Mouse (Mus musculus): ENCODE results near the gene Isg20l2.
A peak's percentile ranks its signal among the peaks of the same experiment; 100 is the strongest.

Gene Isg20l2

DNA sequence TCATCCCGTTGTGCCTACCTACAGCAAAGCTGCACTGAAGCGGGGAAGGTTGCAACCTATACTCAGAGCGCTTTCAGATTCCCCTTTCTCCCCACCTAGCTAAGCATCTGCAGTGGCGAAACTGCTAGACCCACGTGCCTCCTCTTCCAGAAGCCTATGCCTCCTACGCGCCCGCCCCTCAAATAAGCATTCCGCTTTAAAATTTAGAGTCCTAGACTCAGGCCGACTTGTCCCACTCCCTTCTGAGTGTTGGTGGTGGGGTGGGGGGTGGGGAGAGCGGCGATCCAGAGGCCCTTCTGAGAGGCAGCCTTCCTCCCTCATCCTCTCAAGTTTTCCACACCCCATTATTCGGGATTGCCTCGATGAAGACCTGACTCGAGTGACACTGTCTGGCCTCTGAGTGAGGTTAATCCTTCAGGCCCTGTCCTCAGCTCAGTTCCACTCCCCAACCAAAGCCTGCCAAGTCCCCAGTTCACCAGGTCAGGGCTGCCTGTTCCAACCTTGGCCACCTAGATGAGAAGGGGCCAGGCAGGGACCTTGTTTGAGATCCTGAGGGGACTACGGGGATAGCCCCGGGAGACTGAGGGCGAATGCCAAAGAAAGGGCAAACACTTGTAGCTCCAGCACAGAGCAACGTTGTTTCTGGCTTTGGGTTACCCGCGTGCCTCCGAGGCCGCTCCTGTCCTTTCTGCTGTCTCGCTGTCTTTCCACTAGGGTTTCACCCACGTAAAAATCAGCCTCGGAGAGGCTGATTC lies 17.1 kb downstream of the Isg20l2 start:
- DNase-seq (ENCODE audit: low spot score): no peak

GRCm38 (mm10) chr3:87947811-87948199 lies 17.7 kb downstream of the Isg20l2 start:
- DNase-seq (ENCODE audit: low spot score): no peak

- DNase-seq (ENCODE audit: low spot score): no peak
Measured at GRCm38 (mm10) chr3:87948378-87949265, 18.5 kb downstream of the Isg20l2 start, which contains the start of gene Crabp2. Gene Crabp2 (plus strand): TSS chr3:87948666.

DNA sequence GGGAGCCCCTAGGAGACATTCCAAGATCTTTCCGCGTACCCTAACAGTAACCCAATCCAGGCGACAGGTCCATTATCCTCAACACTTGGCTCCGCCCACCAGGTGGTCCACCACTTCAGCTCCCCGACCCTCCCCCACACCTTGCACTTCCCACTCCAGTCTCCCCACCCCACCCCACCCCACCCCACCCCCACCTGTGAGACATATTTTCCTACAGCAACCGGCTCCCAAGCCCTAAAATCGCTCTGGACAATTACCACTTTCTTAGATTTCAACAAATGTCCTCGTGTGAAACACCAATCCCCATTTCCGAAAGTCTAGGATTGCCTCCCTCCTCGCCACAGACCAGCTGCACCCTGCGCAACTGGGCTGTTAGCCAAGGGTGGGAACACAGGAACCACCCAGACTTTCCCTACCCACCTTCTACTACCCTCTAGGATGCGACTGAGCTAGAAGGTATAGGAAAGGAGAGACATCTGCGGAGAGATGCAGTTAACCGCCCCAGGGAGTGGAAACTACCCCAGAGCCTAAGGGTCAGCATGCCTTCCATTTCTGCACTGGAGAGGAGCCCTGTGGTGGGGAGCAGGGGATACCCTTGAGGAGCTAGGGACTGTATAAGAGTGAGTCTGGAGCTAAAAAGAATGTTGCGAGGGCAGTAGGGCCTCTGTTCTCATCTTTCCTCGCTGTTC lies 19.3 kb downstream of the Isg20l2 start:
- no peak for DNase-seq (ENCODE audit: low spot score)

DNA sequence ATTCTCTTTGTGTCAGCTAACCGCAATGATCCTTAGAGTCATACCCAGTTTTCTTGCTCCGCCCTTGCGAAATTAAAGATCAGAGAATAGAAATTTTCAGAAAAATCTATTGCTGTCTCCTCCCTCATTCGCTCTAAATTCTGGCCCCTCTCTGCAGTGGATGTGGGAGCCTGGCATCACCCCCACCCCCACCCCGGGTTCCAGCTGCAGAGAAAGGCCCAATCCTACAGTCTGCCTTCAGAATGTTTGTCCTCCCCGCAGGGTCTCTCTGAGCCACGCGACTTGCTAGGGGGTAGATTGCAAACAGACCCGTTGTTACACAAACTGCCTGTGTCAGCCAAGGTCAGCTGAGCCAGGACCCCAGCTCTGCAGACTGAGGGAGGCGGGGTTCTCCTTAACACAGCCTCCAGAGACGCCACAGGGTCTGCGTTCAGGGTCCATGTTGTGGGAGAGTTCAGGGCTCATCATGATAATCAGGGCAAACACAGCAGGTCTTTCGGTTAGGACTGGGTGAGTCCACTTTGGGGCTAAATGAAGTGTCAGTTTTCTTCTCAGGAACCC lies 19.9 kb downstream of the Isg20l2 start:
- no peak for DNase-seq (ENCODE audit: low spot score)

- no peak for DNase-seq (ENCODE audit: low spot score)
Measured at GRCm38 (mm10) chr3:87951946-87952345, 21.8 kb downstream of the Isg20l2 start.

DNA sequence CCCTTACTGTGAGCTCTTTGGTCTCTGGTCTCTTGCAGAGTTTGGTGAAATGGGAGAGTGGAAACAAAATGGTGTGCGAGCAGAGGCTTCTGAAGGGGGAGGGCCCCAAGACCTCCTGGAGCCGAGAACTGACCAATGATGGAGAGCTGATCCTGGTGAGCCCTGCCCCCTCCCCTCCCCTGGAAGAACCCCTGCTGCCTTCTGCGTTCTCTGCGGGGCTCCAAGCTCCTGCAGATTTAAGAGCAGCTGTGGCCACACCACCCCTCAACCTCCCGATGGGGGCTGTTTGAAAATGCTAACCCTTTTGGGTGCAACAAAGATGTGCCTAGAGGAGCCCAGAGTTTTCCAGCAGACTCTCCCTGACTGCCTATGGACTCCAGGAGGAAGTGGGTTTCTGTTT lies 22.3 kb downstream of the Isg20l2 start:
- DNase-seq (ENCODE audit: low spot score): no peak

- DNase-seq (ENCODE audit: low spot score): no peak
Measured at GRCm38 (mm10) chr3:87958056-87958455, 27.9 kb downstream of the Isg20l2 start.

GRCm38 (mm10) chr3:87958476-87958875 lies 28.4 kb downstream of the Isg20l2 start:
- DNase-seq (ENCODE audit: low spot score): no peak

DNA sequence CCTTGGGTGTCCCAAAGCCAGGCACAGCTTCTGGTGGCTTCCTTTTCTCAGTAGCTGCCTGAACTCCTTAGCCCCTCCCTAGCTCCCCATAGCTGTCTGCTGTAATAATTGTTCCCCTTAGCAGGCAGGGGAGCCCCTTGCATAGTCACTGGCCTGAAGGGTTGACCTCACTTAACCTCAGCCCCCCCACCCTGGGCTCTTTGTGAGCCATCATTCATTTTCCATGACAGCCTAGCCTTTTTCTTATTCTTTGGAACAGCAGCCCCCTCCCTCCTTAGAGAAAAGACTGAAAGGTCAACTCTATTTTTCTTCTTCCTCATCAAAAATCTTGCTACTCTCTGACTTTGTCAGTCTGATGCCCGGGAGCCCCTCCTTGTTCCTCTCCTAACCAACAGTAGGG lies 28.9 kb downstream of the Isg20l2 start:
- no peak for DNase-seq (ENCODE audit: low spot score)

DNA sequence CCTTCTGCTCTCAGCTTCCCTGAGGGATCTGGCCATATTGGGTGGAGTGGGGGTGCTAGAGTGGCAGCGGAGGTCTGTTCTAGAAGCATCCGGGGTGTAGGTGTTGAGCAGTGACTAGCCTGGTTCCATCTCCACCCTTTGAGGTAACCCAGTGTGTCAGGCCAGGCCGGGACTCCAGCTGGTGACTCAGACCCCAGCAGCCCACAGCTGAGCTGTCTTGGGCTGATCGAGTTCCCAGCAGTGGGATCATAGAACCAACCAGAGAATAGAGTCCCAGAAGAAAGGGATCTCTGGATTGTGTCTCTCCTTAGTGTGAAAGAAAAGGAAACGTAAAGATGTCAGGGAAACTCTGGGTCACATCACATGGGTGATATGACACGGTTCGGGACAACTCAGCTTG lies 29.3 kb downstream of the Isg20l2 start:
- no peak for DNase-seq (ENCODE audit: low spot score)

- DNase-seq (ENCODE audit: low spot score): no peak
Measured at GRCm38 (mm10) chr3:87960191-87960585, 30.1 kb downstream of the Isg20l2 start.

DNA sequence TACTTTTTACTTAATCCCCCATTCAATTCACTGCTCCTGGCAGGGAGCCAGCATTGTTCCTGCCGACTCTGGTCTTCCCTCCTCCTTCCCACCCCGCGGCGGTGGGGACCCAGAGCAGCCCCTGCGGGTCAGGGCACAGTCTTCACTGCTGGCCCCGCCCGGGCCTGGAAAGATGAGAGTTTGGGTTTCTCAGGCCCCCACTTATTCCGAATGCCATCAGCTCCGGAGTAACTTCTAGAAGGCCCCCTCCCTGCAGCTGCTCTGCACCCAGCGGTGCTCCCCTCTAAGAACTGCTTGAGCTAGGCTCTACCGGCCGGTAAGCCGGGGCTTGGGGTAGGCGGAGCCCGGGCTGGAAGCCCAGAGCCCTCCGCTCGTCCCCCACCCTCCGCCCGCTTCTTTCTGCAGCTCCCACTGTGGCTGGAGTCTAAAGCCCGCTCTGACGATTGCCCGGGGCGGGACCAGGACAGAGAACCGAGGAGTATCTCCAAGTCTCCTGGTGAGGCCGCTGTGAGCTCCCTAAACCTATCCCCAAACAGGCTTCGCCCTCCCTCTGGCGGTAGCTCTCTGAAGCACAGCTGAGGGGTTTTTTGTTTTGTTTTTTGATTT lies 30.6 kb downstream of the Isg20l2 start:
- DNase-seq (ENCODE audit: low spot score): peak; percentile 65

DNA sequence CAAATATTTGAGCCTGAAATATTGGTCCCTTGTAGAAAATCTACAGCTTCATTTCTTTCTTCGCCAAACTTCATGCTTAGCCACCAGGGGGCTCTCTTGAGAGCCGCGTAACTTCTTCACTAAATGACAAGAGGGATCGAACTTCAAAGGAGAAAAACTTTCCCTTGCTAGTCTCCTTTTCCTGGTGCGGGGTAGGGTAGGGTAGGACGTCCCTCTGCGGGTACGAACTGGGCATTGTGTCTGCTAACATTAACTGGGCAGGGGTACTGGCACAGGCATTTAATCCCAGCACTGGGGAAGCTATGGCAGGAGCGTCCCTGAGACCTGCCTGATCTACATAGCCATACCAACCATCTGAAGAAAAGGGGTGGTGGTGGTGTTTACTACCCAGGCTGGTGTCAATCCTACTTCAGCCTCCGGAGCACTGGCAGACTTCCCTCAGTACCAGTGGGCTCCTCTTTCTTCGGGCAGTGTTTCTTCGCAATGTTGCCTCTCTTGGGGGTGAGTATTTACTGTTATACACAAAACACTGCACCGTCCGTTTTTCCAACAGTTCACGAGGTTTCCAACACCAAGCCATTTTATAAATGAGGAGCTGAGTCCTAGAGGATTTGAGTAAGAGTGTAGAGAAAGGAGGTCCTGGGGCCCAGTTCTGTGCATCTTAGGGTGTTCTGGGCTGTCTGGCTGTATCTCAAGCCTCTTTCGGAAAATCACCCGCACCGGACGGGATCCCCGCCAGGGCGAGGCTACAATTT lies 40.2 kb downstream of the Isg20l2 start:
- DNase-seq (ENCODE audit: low spot score): peak; percentile 59

DNA sequence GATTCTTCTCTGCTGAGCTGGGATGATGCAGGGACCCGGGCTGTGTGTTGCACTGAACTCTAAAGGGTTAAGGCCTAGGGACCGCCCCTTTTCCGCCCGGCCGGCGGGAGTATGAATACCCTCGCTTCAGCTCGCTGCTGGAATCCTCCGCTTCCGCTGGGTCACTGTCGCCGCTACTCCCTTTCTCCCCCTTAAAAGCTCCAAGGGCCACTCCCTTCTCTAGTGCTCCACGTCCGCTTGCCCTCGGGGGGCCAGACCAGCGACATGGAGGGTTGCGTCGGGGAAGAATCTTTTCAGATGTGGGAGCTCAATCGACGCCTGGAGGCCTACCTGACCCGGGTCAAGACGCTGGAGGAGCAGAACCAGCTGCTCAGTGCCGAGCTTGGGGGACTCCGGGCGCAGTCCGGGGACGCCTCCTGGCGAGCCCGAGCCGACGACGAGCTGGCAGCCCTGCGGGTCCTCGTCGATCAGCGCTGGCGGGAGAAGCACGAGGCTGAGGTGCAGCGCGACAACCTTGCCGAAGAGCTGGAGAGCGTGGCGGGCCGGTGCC lies 40.9 kb downstream of the Isg20l2 start, which contains the start of gene Nes:
Gene Nes (plus strand): TSS at position 140 of the 550 bp plus-strand sequence.
- DNase-seq (ENCODE audit: low spot score): peak; percentile 20

- DNase-seq (ENCODE audit: low spot score): no peak
Measured at GRCm38 (mm10) chr3:87971489-87972202, 41.5 kb downstream of the Isg20l2 start.

- DNase-seq (ENCODE audit: low spot score): no peak
Measured at GRCm38 (mm10) chr3:87972203-87972664, 42.1 kb downstream of the Isg20l2 start.

GRCm38 (mm10) chr3:87972776-87973175 lies 42.7 kb downstream of the Isg20l2 start:
- no peak for DNase-seq (ENCODE audit: low spot score)

DNA sequence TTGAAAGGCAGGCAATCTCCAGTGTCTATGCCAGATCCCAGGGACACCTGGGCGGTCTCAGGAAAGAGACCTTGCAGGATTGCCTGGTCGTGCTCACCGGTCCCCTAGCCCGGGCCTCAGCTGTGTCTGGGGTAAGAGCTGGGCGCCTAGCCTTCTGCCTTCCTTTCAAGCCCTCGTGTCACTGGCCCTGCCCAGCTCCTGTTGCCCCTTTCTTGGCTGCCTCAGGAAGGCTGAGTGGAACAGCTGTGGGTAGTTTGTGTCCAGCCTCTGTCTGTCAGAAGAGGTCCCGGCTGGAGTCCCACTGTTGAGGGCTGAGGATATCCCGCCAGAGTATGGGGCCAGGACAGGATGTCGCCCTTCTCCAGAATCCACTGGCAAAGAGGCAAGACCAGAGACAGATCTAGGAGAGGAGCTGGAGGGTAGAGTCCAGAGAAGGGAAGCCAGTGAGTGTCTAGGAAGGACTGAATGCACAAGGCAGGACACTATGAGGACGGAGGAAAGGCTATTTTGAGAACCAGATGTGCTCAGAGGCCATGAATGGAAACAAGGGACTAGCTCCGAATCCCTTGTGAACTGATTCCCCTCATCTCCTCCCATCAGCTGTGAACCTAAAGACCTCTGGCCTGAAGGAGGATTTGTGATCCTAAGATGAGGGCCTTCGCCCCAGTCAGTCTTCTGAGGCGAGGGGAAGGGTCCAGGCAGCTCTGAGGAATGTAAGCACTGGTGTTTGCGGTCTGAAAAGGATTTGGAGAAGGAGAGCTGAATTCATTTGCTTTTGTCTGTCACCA lies 43.7 kb downstream of the Isg20l2 start:
- DNase-seq (ENCODE audit: low spot score): no peak
